Mouse (Mus musculus): Measurements from ENCODE around the gene Slitrk2. TPM values are rescaled to one million over a fixed set of nuclear protein-coding genes. Genes with fewer than 3 reads are reported as not detected.

The Slitrk2 gene
- 12.7 and 13.0 TPM in 2 replicates for polyA plus RNA-seq (2014; fragmentation: Nextera tagmentation; extraction: Ambion mirVana)

DNA sequence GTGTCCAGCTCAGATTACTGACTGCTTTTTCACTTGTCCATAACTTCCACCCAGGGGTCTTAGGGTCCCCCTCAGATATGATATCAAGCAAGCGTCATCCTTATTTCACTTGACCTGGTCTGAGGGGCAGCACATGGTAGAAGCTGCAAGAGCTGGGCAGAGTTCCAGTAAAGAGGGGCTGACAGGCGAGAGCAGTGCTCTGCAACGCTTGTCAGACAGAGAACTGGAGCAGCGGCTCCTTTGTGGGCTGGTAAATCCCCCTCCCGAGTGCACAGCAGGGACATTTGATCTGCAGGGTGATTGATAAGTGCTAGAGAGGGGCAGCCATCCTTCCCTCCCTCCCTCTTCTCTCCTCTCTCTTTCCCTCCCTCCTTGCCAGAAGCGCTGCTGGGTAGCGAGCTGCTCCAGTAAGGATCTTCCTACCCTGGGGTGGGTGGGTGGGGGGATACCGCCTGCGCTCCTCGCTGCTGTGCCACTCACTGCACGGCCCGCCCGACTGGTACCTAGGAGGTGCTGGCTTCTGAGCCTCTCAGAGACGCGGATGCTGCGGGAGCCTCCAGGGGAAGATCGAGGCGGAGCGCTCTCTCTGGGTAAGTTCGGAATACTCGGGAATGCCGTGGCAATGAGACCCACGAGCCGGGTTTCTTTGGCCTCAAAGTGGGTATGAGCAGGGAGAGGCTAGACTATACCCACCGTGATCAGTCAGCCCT, at the start of gene Slitrk2:
Gene Slitrk2 (plus strand): TSS at position 408 of the 710 bp plus-strand sequence.
- peak; percentile 65 for ATAC-seq (ENCODE audit: insufficient read depth, low FRiP score, low TSS enrichment)
- Histone ChIP-seq H3K9ac (ENCODE audit: low read length) (peak within 1 kb of the TSS; percentile 32; the same call in 1 of the 2 replicates), H3K27ac (ENCODE audit: low read depth, low read length) (no peak within 1 kb of the TSS), H3K27me3 (ENCODE audit: control insufficient read depth, insufficient read depth, low read length) (no peaks in the 10 kb centered on the region), H3K4me2 (ENCODE audit: low read depth) (peak within 1 kb of the TSS; percentile 51), H3K4me1 (ENCODE audit: control insufficient read depth, insufficient read depth, low read length) (no peaks in the 10 kb centered on the region), H3K9me3 (ENCODE audit: control insufficient read depth, low read length) (no peaks in the 10 kb centered on the region), H3K4me3 (ENCODE audit: low read depth, low read length) (peak within 1 kb of the TSS; percentile 31), H3K36me3 (ENCODE audit: control insufficient read depth, insufficient read depth, low read length) (no peaks in the 10 kb centered on the region)
- 11% methylated on average over 25 of the region's 25 CpGs for WGBS
- peak; percentile 35 for DNase-seq (ENCODE audit: low spot score)

DNA sequence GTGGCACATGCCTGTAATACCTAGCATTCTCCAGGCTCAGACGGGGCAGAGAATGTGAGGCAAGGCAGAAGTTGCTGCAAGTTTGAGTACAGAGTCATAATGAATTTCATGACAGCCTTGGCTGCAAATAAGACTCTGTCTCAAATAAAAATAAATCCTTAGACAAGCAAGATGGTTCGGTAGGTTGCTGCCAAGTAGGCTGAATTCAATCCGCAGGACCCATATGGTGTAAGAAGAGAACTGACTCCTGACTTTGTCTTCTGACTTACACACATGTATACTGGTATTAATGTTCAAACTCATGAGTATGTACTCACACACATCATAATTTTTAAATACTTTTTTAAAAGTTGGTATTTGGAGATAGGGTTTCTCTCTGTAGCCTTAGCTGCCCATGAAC, 43.6 kb upstream of the Slitrk2 start:
- H3K4me3 ChIP-seq (ENCODE audit: low read depth, low read length), result no peak overlapping the region
- H3K36me3 ChIP-seq (ENCODE audit: control insufficient read depth, insufficient read depth, low read length), result no peaks in the 10 kb centered on the region
- no peaks in the 10 kb centered on the region for H3K4me1 ChIP-seq (ENCODE audit: control insufficient read depth, insufficient read depth, low read length)
- no peak overlapping the region for H3K27ac ChIP-seq (ENCODE audit: low read depth, low read length)
- WGBS, result 90% methylated on average over 3 of the region's 3 CpGs
- no peak for DNase-seq (ENCODE audit: low spot score)
- no peak overlapping the region for H3K4me2 ChIP-seq (ENCODE audit: low read depth)
- no peaks in the 10 kb centered on the region for H3K27me3 ChIP-seq (ENCODE audit: control insufficient read depth, insufficient read depth, low read length)
- ATAC-seq (ENCODE audit: insufficient read depth, low FRiP score, low TSS enrichment), result no peak
- no peaks in the 10 kb centered on the region for H3K9me3 ChIP-seq (ENCODE audit: control insufficient read depth, low read length)
- no peak overlapping the region for H3K9ac ChIP-seq (ENCODE audit: low read length)

DNA sequence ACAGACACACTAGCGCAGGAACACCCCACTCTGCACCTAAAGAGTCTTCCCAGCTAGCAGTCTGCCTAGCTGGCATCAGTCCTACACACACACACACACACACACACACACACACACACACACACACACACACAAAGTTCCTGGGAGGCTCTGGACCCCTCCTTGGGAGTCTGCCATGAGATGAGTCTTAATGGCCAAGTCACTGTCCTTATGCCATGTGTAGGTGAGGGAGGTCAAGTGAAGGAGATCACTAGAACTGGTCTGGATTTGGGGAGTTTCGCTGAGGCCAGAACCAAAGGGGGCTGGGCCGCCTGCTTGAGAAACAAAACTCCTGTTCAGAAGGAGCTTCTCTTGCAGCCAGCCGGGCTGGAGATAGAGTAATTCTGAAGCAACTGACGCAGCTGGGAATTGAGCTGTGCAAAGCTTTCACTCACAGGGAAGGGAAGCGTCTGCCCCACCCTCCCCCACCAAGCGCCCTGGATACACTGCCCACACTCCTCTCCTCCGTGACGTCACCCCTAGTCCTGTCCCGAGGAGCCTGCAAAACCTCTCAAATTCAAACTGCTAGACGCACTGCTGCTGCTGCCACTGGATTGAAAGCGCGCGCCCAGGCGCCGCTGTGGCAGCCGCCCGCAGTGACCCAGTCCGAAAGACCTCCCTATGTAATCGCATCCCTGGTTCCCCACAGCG, 3.5 kb downstream of the Slitrk2 start:
- no peaks in the 10 kb centered on the region for H3K36me3 ChIP-seq (ENCODE audit: control insufficient read depth, insufficient read depth, low read length)
- peak overlapping the region; percentile 54 for H3K4me2 ChIP-seq (ENCODE audit: low read depth)
- no peak overlapping the region for H3K9ac ChIP-seq (ENCODE audit: low read length)
- H3K27ac ChIP-seq (ENCODE audit: low read depth, low read length), result no peak overlapping the region
- H3K27me3 ChIP-seq (ENCODE audit: control insufficient read depth, insufficient read depth, low read length), result no peaks in the 10 kb centered on the region
- H3K9me3 ChIP-seq (ENCODE audit: control insufficient read depth, low read length), result no peaks in the 10 kb centered on the region
- WGBS, result 14% methylated on average over 17 of the region's 21 CpGs
- DNase-seq (ENCODE audit: low spot score), result peak; percentile 62
- ATAC-seq (ENCODE audit: insufficient read depth, low FRiP score, low TSS enrichment), result peak; percentile 84
- no peaks in the 10 kb centered on the region for H3K4me1 ChIP-seq (ENCODE audit: control insufficient read depth, insufficient read depth, low read length)
- H3K4me3 ChIP-seq (ENCODE audit: low read depth, low read length), result peak overlapping the region; percentile 30

DNA sequence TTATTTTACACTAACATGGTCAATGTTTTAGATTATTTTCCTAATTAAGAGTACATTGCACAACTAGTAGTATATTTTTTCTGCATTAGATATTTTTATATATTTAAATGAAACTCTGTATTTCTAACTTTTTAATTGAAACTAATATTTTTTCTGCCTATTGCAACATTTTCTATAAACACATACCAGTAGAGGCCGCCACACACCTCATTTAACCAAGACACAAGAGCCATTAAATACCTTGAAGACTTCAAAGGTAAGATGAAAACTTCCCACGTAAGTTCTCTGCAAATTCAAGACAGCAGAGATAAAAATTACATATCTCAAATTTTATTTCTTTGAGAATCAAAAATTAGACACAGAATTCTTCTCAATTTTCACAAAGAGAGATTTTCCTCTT, 8.2 kb downstream of the Slitrk2 start:
- no peak overlapping the region for H3K4me2 ChIP-seq (ENCODE audit: low read depth)
- H3K27me3 ChIP-seq (ENCODE audit: control insufficient read depth, insufficient read depth, low read length), result no peaks in the 10 kb centered on the region
- H3K27ac ChIP-seq (ENCODE audit: low read depth, low read length), result no peak overlapping the region
- no peak overlapping the region for H3K9ac ChIP-seq (ENCODE audit: low read length)
- WGBS, result 44% methylated on average over 2 of the region's 2 CpGs
- no peaks in the 10 kb centered on the region for H3K9me3 ChIP-seq (ENCODE audit: control insufficient read depth, low read length)
- no peaks in the 10 kb centered on the region for H3K36me3 ChIP-seq (ENCODE audit: control insufficient read depth, insufficient read depth, low read length)
- H3K4me3 ChIP-seq (ENCODE audit: low read depth, low read length), result no peak overlapping the region
- H3K4me1 ChIP-seq (ENCODE audit: control insufficient read depth, insufficient read depth, low read length), result no peaks in the 10 kb centered on the region
- ATAC-seq (ENCODE audit: insufficient read depth, low FRiP score, low TSS enrichment) (no peak), DNase-seq (ENCODE audit: low spot score) (no peak)

- Histone ChIP-seq H3K27me3 (ENCODE audit: control insufficient read depth, insufficient read depth, low read length) (no peaks in the 10 kb centered on the region), H3K4me1 (ENCODE audit: control insufficient read depth, insufficient read depth, low read length) (no peaks in the 10 kb centered on the region), H3K4me2 (ENCODE audit: low read depth) (no peak overlapping the region), H3K9ac (ENCODE audit: low read length) (no peak overlapping the region), H3K9me3 (ENCODE audit: control insufficient read depth, low read length) (no peaks in the 10 kb centered on the region), H3K27ac (ENCODE audit: low read depth, low read length) (no peak overlapping the region), H3K4me3 (ENCODE audit: low read depth, low read length) (no peak overlapping the region), H3K36me3 (ENCODE audit: control insufficient read depth, insufficient read depth, low read length) (no peaks in the 10 kb centered on the region)
- no peak for ATAC-seq (ENCODE audit: insufficient read depth, low FRiP score, low TSS enrichment)
- 90% methylated on average over 4 of the region's 4 CpGs for WGBS
- no peak for DNase-seq (ENCODE audit: low spot score)
Observed at GRCm38 (mm10) chrX:66676959-66677358, 27.8 kb downstream of the Slitrk2 start.

DNA sequence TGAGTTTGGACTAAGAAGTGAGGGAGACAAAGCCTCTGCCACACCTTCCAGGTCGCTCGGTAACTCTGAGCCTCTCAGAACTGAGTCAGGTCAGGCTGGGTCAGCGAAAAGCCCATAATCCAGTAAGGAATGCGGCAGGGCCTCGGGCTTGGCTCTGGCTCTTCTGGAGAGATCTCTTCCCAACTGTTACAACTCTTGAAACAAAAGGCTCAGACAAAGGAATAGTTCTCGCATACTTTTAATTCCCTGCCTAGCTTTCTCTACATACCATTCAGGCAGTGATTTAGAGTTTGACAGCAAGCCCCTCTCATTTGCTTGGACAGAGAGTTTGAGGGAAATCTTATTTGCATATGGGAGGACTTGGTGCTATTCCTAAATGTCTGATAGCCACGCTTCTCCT, 29.5 kb downstream of the Slitrk2 start:
- DNase-seq (ENCODE audit: low spot score), result no peak
- no peak for ATAC-seq (ENCODE audit: insufficient read depth, low FRiP score, low TSS enrichment)
- H3K4me3 ChIP-seq (ENCODE audit: low read depth, low read length), result no peak overlapping the region
- H3K27me3 ChIP-seq (ENCODE audit: control insufficient read depth, insufficient read depth, low read length), result no peaks in the 10 kb centered on the region
- H3K36me3 ChIP-seq (ENCODE audit: control insufficient read depth, insufficient read depth, low read length), result no peaks in the 10 kb centered on the region
- 35% methylated on average over 7 of the region's 7 CpGs for WGBS
- no peak overlapping the region for H3K4me2 ChIP-seq (ENCODE audit: low read depth)
- no peak overlapping the region for H3K27ac ChIP-seq (ENCODE audit: low read depth, low read length)
- H3K9me3 ChIP-seq (ENCODE audit: control insufficient read depth, low read length), result no peaks in the 10 kb centered on the region
- H3K9ac ChIP-seq (ENCODE audit: low read length), result no peak overlapping the region
- no peaks in the 10 kb centered on the region for H3K4me1 ChIP-seq (ENCODE audit: control insufficient read depth, insufficient read depth, low read length)

Data from neural tube, embryonic 11.5 days (tissue).